Mouse (Mus musculus): ENCODE data around the gene Cd28. TPM values are rescaled to one million over a fixed set of nuclear protein-coding genes. Genes with fewer than 3 reads are reported as not detected.

Cd28 gene
- total and polyA plus RNA-seq, 3 experiments, result 1.0 to 4.4 (median 1.8) TPM

DNA sequence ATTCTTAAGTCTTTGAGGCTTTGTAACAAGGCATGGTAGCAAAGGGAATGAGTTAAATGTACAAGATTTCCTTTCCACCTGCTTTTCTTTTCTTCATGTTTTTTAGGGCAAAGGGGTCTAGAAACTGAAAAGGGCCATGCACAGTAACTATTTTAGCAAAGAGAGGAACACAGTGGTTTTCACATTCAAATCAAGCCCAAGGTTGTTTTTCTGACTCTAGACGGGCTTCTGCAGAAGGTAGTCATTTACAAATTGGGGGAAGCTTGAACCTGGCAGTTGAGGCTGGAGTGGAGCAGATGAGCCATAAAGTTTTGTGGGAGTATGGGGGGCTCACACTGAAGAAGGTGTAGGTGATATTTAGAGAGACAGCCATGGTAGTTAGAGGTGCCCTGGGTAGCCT is 88.6 kb downstream of the Cd28 start:
- Histone ChIP-seq H3K4me2 (ENCODE audit: insufficient read depth, low read depth, poor library complexity, severe bottlenecking) (peak overlapping the region; percentile 73), H3K27ac (ENCODE audit: insufficient read depth, low read depth) (peak overlapping the region; percentile 99), H3K9me3 (replicated peaks; ENCODE audit: low read length) (no peaks in the 10 kb centered on the region), H3K9ac (ENCODE audit: insufficient read depth, low read depth) (peak overlapping the region; percentile 79; the same call in 1 of the 2 replicates), H3K4me1 (ENCODE audit: control insufficient read depth in 1 of 2, insufficient read depth in 2 of 2) (peaks cover 31 to 74% of the 10 kb centered on the region in 2 experiments), H3K4me3 (replicated peaks in 1 of 3; ENCODE audit: low read depth in 2 of 3, low read length in 2 of 3, poor library complexity in 1 of 3) (no peak overlapping the region), H3K79me2 (replicated peaks; ENCODE audit: control insufficient read depth, extremely low read depth, insufficient read depth, poor library complexity, severe bottlenecking) (peaks cover 23% of the 10 kb centered on the region), H3K27me3 (replicated peaks) (no peaks in the 10 kb centered on the region), H3K36me3 (replicated peaks in 1 of 2; ENCODE audit: control insufficient read depth in 1 of 2, insufficient read depth in 1 of 2, low read length in 1 of 2) (no peaks in the 10 kb centered on the region)
- in situ Hi-C loops (cut with MboI; ENCODE audit: low pct_ligation_motif_present, low pct_unique_long_range_greater_than_20kb, low sequenced_read_pairs) (loop anchor here (25.0 kb wide), 1 partner anchor 243 kb away; the partner anchor contains the start of gene Raph1), dilution Hi-C loops (cut with MboI; ENCODE audit: extremely low pct_ligation_motif_present, extremely low pct_unique_long_range_greater_than_20kb, low sequenced_read_pairs) (no loop called here)
- TF ChIP-seq E2F4 (IDR thresholded peaks at IDR 0.05; ENCODE audit: insufficient replicate concordance, low read depth, low read length) (no peak), GABPA (IDR thresholded peaks at IDR 0.05; ENCODE audit: insufficient replicate concordance, low read depth, low read length) (no peak), CTCF (conservative IDR thresholded peaks at IDR 0.05 in 1 of 2, IDR thresholded peaks at IDR 0.05 in 1 of 2; ENCODE audit: low read depth in 2 of 2, low read length in 2 of 2) (no peak), POLR2AphosphoS2 (IDR thresholded peaks at IDR 0.05; ENCODE audit: low read depth, low read length) (no peak), MYC (IDR thresholded peaks at IDR 0.05; ENCODE audit: low read depth, low read length) (peak; percentile 75; the same call in 1 of the 2 replicates), POLR2A (IDR thresholded peaks at IDR 0.05; ENCODE audit: low read depth, low read length) (no peak), NRF1 (IDR thresholded peaks at IDR 0.05; ENCODE audit: low read depth, low read length) (no peak), MXI1 (IDR thresholded peaks at IDR 0.05; ENCODE audit: low read depth, low read length) (no peak), SMC3 (IDR thresholded peaks at IDR 0.05; ENCODE audit: low read depth, low read length) (no peak), RAD21 (IDR thresholded peaks at IDR 0.05; ENCODE audit: low read depth, low read length) (no peak; the same call in 1 of the 2 replicates), PAX5 (IDR thresholded peaks at IDR 0.05; ENCODE audit: low read length) (no peak), MAFK (IDR thresholded peaks at IDR 0.05; ENCODE audit: insufficient replicate concordance, low read length) (0 out of 2 replicates have a peak, but pooled peaks have one; percentile 41), KAT2A (IDR thresholded peaks at IDR 0.05; ENCODE audit: insufficient replicate concordance, low read length) (no peak), BHLHE40 (IDR thresholded peaks at IDR 0.05; ENCODE audit: low read depth, low read length) (peak; percentile 40; the same call in 1 of the 2 replicates), USF2 (conservative IDR thresholded peaks at IDR 0.05; ENCODE audit: low read depth, low read length) (no peak), JUN (IDR thresholded peaks at IDR 0.05; ENCODE audit: insufficient read depth, low read depth, low read length) (no peak; the same call in 1 of the 2 replicates), TBP (conservative IDR thresholded peaks at IDR 0.05; ENCODE audit: low read depth, low read length) (0 out of 2 replicates have a peak, but pooled peaks have one; percentile 26), IRF4 (IDR thresholded peaks at IDR 0.05; ENCODE audit: low read depth, low read length) (peak; percentile 64), ELF1 (IDR thresholded peaks at IDR 0.05; ENCODE audit: low read depth, low read length) (no peak), ZNF384 (IDR thresholded peaks at IDR 0.05; ENCODE audit: low read depth, low read length) (no peak), ZKSCAN1 (IDR thresholded peaks at IDR 0.05; ENCODE audit: borderline replicate concordance, low read depth, low read length) (no peak), MAZ (IDR thresholded peaks at IDR 0.05; ENCODE audit: low read depth, low read length) (no peak), MEF2A (IDR thresholded peaks at IDR 0.05; ENCODE audit: borderline replicate concordance, low read depth, low read length) (peak; percentile 91), SIN3A (IDR thresholded peaks at IDR 0.05; ENCODE audit: low read length) (no peak), HCFC1 (IDR thresholded peaks at IDR 0.05; ENCODE audit: low read depth, low read length) (no peak), CHD1 (IDR thresholded peaks at IDR 0.05; ENCODE audit: low read depth, low read length) (no peak), ZC3H11A (IDR thresholded peaks at IDR 0.05; ENCODE audit: low read depth, low read length) (no peak), TCF12 (IDR thresholded peaks at IDR 0.05; ENCODE audit: low read depth, low read length) (peak; percentile 57), UBTF (IDR thresholded peaks at IDR 0.05; ENCODE audit: low read depth, low read length) (no peak), MAX (IDR thresholded peaks at IDR 0.05; ENCODE audit: low read length) (no peak), USF1 (IDR thresholded peaks at IDR 0.05; ENCODE audit: low read depth, low read length) (no peak), ETS1 (conservative IDR thresholded peaks at IDR 0.05; ENCODE audit: low read depth, low read length) (peak; percentile 54), JUND (conservative IDR thresholded peaks at IDR 0.05; ENCODE audit: low read depth, low read length) (peak; percentile 64; the same call in 1 of the 2 replicates), RCOR1 (conservative IDR thresholded peaks at IDR 0.05; ENCODE audit: low read depth, low read length) (no peak), CHD2 (IDR thresholded peaks at IDR 0.05; ENCODE audit: low read length) (no peak), EP300 (IDR thresholded peaks at IDR 0.05; ENCODE audit: low read length) (peak; percentile 73; the same call in 1 of the 2 replicates), ZMIZ1 (IDR thresholded peaks at IDR 0.05; ENCODE audit: low read depth, low read length) (no peak), NELFE (IDR thresholded peaks at IDR 0.05; ENCODE audit: low read depth, low read length) (no peak)
- peak; percentile 63 for DNase-seq (ENCODE audit: extremely low read depth)
